Mouse (Mus musculus) embryonic facial prominence, embryonic 11.5 days (tissue): Measurements from ENCODE around the gene Dedd. TPM values are rescaled to one million over a fixed set of nuclear protein-coding genes. Genes with fewer than 3 reads are reported as not detected.

Experiments used
- ATAC-seq: fragments of 200-750 bp; cut with Nextera tagmentation; replicated peaks from 2 replicates; pipeline ENCODE4 v1.8.0; 2017; ENCODE audit warnings: low read depth; ENCODE audit not compliant: insufficient number of reproducible peaks, low FRiP score, low TSS enrichment
- DNase-seq: peaks from one replicate; pipeline ENCODE4 v3.0.0-alpha.2; 2015; ENCODE audit warnings: low spot score
- H3K27ac ChIP-seq: fragments of 300-500 bp; sonication (generic); replicated peaks from 2 replicates; pipeline ENCODE4 v1.5.1; 2014; ENCODE audit warnings: mild to moderate bottlenecking, low read depth, low read length, control low read depth
- H3K27me3 ChIP-seq: fragments of 300-500 bp; sonication (generic); 2 replicates; pipeline ENCODE4 v1.6.1; 2014; ENCODE audit warnings: mild to moderate bottlenecking, low read length, moderate library complexity, mixed read lengths; ENCODE audit not compliant: control insufficient read depth, insufficient read depth
- H3K36me3 ChIP-seq: fragments of 300-500 bp; sonication (generic); replicated peaks from 2 replicates; pipeline ENCODE4 v1.6.1; 2014; ENCODE audit warnings: low read depth, mild to moderate bottlenecking, low read length, moderate library complexity, mixed read lengths; ENCODE audit not compliant: control insufficient read depth, insufficient read depth
- H3K4me1 ChIP-seq: fragments of 300-500 bp; sonication (generic); 2 replicates; pipeline ENCODE4 v1.6.1; 2014; ENCODE audit warnings: low read length, mixed read lengths; ENCODE audit not compliant: control insufficient read depth, insufficient read depth
- H3K4me2 ChIP-seq: fragments of 300-500 bp; sonication (generic); 2 replicates; pipeline ENCODE4 v1.6.1; 2014; ENCODE audit warnings: low read depth, mild to moderate bottlenecking, control low read depth, low read length, moderate library complexity
- H3K4me3 ChIP-seq: fragments of 300-500 bp; sonication (generic); 2 replicates; pipeline ENCODE4 v1.5.1; 2014; ENCODE audit warnings: low read depth, low read length, control low read depth
- H3K9ac ChIP-seq: fragments of 300-500 bp; sonication (generic); replicated peaks from 2 replicates; pipeline ENCODE4 v1.6.1; 2014; ENCODE audit warnings: mild to moderate bottlenecking, control low read depth, low read length
- H3K9me3 ChIP-seq: fragments of 300-500 bp; sonication (generic); replicated peaks from 2 replicates; pipeline ENCODE4 v1.6.1; 2016; ENCODE audit warnings: mild to moderate bottlenecking, low read length, inconsistent platforms, mixed read lengths; ENCODE audit not compliant: control insufficient read depth
- WGBS: fragments of 180-500 bp; shearing (Covaris S2); extraction: QIAGEN DNeasy Blood & Tissue Kit; methylation state at CpG from one replicate; pipeline ENCODE4 v1.1.7; 2014; 5-methylcytosine and 5-hydroxymethylcytosine counted together
- polyA plus RNA-seq: library from polyadenylated mRNA; unstranded; fragments of >200 nt; fragmentation: Nextera tagmentation; extraction: Ambion mirVana; gene quantifications from 2 replicates; pipeline ENCODE4 v1.2.1, GENCODE M21; 2014

The Dedd gene
- polyA plus RNA-seq = 51.7 and 56.7 TPM in 2 replicates

DNA sequence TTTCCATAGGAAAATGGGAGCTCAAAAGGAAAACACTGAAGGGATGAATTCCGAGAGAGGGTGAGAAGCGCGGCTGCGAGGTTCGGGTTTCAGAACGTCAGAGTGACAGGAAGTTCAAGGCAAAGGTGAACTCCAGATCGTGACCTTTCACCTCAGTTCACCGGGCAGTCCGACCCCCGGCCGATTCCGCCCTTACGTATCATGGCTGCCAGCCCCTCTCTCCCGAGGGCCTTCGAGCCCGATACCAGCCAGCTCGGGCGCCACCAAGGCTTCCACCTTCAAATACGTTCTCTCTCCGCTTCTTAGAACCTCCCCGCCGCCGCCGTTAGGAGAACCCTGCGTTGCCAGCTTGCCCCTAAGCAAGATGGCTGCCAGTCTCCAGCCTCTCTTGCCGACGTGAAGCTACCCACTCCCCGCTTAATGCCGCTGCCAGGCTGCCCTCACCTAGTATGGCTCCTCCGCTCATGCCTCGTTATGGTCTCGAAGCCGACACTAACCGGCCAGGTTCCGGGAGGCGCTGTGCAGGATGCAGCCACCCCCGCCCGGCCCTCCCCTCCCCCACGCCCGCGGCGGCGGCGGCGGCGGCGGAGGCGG is at the start of gene Dedd:
Gene Dedd, plus strand, starts transcription at position 307 of the 594 bp plus-strand sequence.
- peak; percentile 93 for DNase-seq
- H3K4me2 ChIP-seq = peak within 1 kb of the TSS; percentile 78
- H3K36me3 ChIP-seq = no peaks in the 10 kb centered on the region

DNA sequence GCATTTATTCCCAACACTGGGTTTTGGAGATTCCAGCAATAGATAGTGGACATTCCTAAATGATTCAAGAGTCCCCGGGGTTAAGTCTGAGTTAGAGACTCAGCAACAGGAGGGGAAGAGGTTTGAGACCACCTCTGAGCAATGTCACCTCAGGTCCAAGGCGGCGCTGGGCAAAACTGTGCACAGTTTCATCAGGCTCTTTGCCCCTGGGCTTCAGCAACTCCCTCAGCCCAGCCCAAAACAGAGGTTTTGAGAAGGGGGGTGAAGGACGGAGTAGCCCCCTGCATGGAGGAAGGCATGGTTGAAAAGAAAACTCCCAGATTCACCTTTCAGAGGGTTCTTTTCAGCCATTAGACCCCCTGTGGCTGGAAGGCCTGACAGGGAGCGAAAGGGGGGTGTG is 49.2 kb upstream of the Dedd start:
- Histone ChIP-seq H3K27ac (no peak overlapping the region), H3K9me3 (no peaks in the 10 kb centered on the region), H3K4me1 (peaks cover 6% of the 10 kb centered on the region; the same call in 1 of the 2 replicates), H3K27me3 (no peaks in the 10 kb centered on the region), H3K4me3 (peak overlapping the region; percentile 70), H3K36me3 (peaks cover 6% of the 10 kb centered on the region), H3K9ac (peak overlapping the region; percentile 78), H3K4me2 (peak overlapping the region; percentile 78)
- WGBS = 55% methylated on average over 5 of the region's 5 CpGs
- ATAC-seq (no peak), DNase-seq (no peak)

More for the DNA sequence above, at the start of gene Dedd:
- peak within 1 kb of the TSS; percentile 99 for H3K27ac ChIP-seq
- ATAC-seq = peak; percentile 95
- H3K4me1 ChIP-seq = no peaks in the 10 kb centered on the region; the same call in 1 of the 2 replicates
- no peaks in the 10 kb centered on the region for H3K9me3 ChIP-seq
- H3K4me3 ChIP-seq = peak within 1 kb of the TSS; percentile 82
- no peaks in the 10 kb centered on the region for H3K27me3 ChIP-seq
- WGBS = under 1% methylated on average over 43 of the region's 48 CpGs
- peak within 1 kb of the TSS; percentile 99 for H3K9ac ChIP-seq

DNA sequence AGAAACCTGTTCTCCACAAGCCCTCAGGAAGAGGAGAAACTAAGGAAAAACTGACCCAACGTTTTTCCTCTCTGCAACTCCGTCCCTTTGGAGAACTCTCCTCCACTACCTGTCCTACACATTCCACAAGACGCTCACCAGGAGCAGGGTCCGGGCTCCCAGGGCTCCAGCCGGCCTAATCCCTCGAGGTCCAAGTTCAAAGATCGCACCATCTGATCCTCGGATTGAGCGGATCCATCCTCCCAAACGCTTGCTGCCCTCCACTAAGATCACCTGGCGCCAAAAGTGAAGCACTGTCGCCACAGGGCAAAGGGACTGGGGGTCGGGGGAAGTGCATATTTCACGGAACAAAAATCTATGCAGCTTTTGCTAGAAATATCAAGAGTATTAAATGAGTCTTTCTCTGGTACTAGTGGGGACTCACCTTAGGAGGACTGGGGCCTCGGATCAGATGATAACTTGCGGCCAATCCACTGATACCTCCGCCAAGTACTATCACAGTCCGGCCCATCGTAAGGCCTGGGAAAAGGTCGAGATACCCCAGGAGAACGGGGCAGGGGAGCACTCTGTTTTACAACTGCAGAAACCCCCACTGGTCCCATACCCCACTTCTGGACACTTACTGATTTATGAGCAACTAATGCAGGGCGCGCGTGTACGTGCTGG is 48.6 kb upstream of the Dedd start:
- Histone ChIP-seq H3K9me3 (no peaks in the 10 kb centered on the region), H3K27me3 (no peaks in the 10 kb centered on the region), H3K4me2 (peak overlapping the region; percentile 78), H3K4me3 (peak overlapping the region; percentile 70), H3K9ac (peak overlapping the region; percentile 78), H3K27ac (no peak overlapping the region), H3K36me3 (peaks cover 3% of the 10 kb centered on the region), H3K4me1 (peaks cover 6% of the 10 kb centered on the region; the same call in 1 of the 2 replicates)
- peak; percentile 12 for DNase-seq
- peak; percentile 2 for ATAC-seq
- WGBS = 2% methylated on average over 25 of the region's 25 CpGs

DNA sequence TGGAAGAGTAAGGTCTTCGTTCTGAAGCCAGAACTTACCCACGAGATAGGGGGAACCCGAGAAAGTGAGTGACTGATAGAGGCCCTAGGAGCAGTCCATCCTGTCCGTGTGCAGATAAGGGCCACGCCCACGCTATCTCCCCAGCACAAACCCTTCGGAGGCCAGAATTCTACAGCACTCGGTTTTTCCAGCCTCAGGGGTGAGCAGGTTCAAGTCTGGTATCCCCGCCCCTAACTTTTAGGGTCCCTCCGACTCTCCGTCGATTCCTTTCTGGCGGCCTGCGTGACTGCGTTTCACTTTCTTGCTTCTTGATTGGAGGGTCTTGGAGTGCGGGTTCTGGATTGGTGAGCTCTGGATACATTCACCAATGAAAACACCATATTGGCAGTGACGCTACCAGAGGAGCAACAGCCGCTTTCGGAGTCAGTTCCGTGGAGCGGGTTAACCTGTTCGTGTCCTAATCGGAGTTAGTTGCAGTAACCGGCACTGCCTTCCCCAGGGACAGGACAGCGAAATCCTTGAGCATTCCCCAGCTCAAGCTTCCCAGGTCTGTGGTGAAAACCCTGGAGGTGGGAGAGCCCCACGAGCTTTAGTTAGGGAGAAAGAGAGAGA is 47.9 kb upstream of the Dedd start, which contains the start of gene Ppox:
Gene Ppox, minus strand, starts transcription at position 271 of the 612 bp plus-strand sequence.
- H3K4me2 ChIP-seq = peak within 1 kb of the TSS; percentile 78
- H3K27me3 ChIP-seq = no peaks in the 10 kb centered on the region
- peak within 1 kb of the TSS; percentile 78 for H3K9ac ChIP-seq
- H3K9me3 ChIP-seq = no peaks in the 10 kb centered on the region
- ATAC-seq (peak; percentile 97), DNase-seq (peak; percentile 97)
- H3K27ac ChIP-seq = peak within 1 kb of the TSS; percentile 81
- peak within 1 kb of the TSS; percentile 70 for H3K4me3 ChIP-seq
- H3K36me3 ChIP-seq = no peaks in the 10 kb centered on the region; the same call in none of the 2 replicates
- WGBS = under 1% methylated on average over 26 of the region's 26 CpGs
- peaks cover 6% of the 10 kb centered on the region; the same call in 1 of the 2 replicates for H3K4me1 ChIP-seq

DNA sequence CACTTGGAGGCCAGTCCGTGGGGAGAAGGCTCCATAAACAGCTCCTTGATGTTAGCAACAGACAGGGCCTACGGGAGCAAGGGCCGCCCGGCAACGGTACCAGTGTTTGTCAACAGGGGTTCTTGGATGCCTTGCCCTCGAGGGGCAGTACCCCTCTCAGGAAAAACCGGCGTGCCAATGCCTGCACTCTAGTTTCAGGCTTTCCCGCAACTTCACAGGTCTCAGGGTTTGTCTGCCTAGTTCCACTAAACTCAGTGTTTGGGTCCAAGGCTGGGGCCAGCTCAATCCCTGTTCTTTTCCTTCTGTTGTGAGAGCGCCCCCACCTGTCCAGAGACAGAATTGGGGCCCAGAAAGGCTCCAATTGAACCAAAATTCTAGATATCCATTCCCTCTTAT is 47.4 kb upstream of the Dedd start:
- ATAC-seq (peak; percentile 12), DNase-seq (peak; percentile 82)
- Histone ChIP-seq H3K27me3 (no peaks in the 10 kb centered on the region), H3K4me1 (peaks cover 6% of the 10 kb centered on the region; the same call in 1 of the 2 replicates), H3K9me3 (no peaks in the 10 kb centered on the region), H3K36me3 (no peaks in the 10 kb centered on the region; the same call in 1 of the 2 replicates), H3K4me3 (peak overlapping the region; percentile 47), H3K9ac (peak overlapping the region; percentile 64), H3K27ac (peak overlapping the region; percentile 81), H3K4me2 (peak overlapping the region; percentile 72)
- 1% methylated on average over 10 of the region's 10 CpGs for WGBS

DNA sequence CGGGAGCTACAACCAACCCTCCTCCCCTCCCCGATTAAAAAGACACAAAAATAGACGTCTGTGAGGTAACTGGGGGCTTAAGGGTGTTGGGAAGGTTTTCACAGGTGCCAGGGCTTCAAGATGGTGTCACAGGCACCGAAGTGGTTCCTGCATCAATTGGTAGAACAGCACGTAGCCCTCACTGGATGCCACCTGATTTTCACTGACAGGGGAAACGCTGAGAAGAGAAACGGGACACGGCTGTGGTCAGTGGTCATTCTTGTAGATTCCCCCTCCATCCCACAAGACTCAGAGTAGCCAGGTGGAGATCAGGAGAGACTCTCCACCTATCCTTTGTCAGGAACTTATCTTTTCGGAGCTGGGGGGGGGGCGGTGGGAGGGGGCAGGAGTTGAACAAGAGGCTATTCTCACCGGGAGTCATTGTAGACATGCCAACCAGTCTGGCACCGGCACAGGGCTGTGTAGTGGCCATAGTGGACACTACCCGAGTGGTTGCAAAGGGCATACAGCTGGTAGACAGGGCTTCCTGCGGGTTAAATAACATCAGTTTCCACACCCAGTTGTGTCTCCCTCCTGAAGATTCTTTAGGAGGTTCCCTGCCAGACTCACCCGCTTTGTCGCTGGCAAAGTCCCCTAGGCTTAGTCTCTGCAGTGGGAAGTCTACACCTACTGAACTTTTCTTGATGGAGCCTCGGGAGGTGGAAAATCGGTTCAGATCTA is 46.7 kb upstream of the Dedd start:
- 82% methylated on average over 18 of the region's 18 CpGs for WGBS
- H3K4me1 ChIP-seq = peaks cover 6% of the 10 kb centered on the region; the same call in 1 of the 2 replicates
- no peak overlapping the region; the same call in 1 of the 2 replicates for H3K4me2 ChIP-seq
- no peak overlapping the region for H3K9ac ChIP-seq
- H3K9me3 ChIP-seq = no peaks in the 10 kb centered on the region
- ATAC-seq (no peak), DNase-seq (no peak)
- H3K4me3 ChIP-seq = peak overlapping the region; percentile 47; the same call in 1 of the 2 replicates
- no peaks in the 10 kb centered on the region for H3K27me3 ChIP-seq
- H3K27ac ChIP-seq = no peak overlapping the region
- no peaks in the 10 kb centered on the region for H3K36me3 ChIP-seq

DNA sequence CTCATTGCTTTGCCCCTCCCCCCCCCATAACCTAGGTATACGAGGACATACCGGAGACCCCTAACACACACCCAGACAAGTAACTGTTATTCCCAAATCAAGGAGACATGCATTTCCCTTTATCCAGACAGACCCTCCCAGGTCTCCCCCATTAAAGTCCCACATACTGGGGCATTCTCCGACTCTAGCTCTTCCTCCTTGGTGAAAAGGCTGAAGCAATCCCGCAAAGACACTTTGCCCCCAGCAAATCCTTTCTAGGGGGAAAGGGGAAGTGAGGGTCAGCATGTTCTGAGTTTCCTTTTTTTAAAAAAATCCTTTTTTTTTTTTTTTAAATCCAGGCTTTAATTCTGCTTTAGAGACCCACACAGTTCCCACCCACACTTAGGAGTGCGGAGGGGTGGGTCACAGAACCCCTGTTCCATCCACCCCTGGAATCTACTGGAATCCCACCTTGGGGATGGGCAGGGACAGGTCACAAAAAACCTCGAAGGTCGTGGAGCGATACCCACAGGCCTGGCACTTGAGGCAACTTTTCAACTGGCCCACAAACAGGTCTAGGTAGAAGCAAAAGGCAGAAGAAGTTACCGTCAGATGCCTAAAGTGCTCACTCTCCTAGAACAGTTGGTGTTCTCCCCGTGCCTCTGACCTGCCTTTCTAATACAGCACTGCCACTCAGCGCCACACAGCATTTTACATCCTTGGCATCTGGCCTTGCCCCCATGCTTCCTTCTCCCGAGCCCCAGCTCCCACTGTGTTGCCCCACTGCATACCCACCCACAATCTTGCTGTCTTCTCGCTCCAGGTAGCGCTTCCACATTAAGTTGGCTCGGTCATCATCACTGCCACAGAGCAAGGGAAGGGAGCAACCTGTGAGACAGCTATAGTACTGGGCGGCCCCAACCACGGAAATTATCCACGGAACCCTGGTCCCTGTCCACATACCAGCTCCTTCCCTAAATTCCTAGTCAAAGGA is 45.5 kb upstream of the Dedd start:
- Histone ChIP-seq H3K27me3 (no peaks in the 10 kb centered on the region), H3K4me3 (no peak overlapping the region), H3K36me3 (no peaks in the 10 kb centered on the region), H3K9me3 (no peaks in the 10 kb centered on the region), H3K4me2 (no peak overlapping the region), H3K9ac (no peak overlapping the region), H3K4me1 (peaks cover 6% of the 10 kb centered on the region; the same call in 1 of the 2 replicates), H3K27ac (no peak overlapping the region)
- WGBS = 93% methylated on average over 18 of the region's 18 CpGs
- no peak for DNase-seq
- ATAC-seq = no peak
